Mouse (Mus musculus) liver, embryonic 14.5 days (tissue): ENCODE measurements around the gene Peli2. TPM values are rescaled to one million over a fixed set of nuclear protein-coding genes. Genes with fewer than 3 reads are reported as not detected.

Experiments
- ATAC-seq: fragments of 200-750 bp; cut with Nextera tagmentation; 2 replicates; pipeline ENCODE4 v1.8.0; 2017; ENCODE audit warnings: moderate number of reproducible peaks, mild to moderate bottlenecking, moderate library complexity; ENCODE audit not compliant: insufficient read depth
- DNase-seq, 3 experiments: peaks; one replicate each; pipeline ENCODE4 v3.0.0-alpha.2; 2012 to 2013; ENCODE audit warnings: low read depth in 3 of 3, low spot score in 3 of 3
- H3K27ac ChIP-seq: fragments of 300-500 bp; sonication (generic); 2 replicates; pipeline ENCODE4 v1.5.1; 2014; ENCODE audit warnings: moderate library complexity, mild to moderate bottlenecking, control low read depth, inconsistent platforms
- H3K27me3 ChIP-seq: fragments of 300-500 bp; sonication (generic); 2 replicates; pipeline ENCODE4 v1.6.1; 2014; ENCODE audit warnings: mild to moderate bottlenecking, low read length, moderate library complexity; ENCODE audit not compliant: control insufficient read depth, insufficient read depth
- H3K36me3 ChIP-seq: fragments of 300-500 bp; sonication (generic); replicated peaks from 2 replicates; pipeline ENCODE4 v1.6.1; 2014; ENCODE audit warnings: low read depth; ENCODE audit not compliant: control insufficient read depth, insufficient read depth
- H3K4me1 ChIP-seq, 2 experiments: fragments of 200-500 bp in 1 of 2; fragments of 300-500 bp in 1 of 2; sonication (generic) in 1 of 2; replicated peaks; 2 replicates each; pipeline ENCODE4 v1.6.1; 2012 to 2014; ENCODE audit warnings: antibody characterized with exemption in 1 of 2, inconsistent platforms in 1 of 2, low read length in 1 of 2; ENCODE audit not compliant: control insufficient read depth in 2 of 2, insufficient read depth in 2 of 2
- H3K4me2 ChIP-seq: fragments of 300-500 bp; sonication (generic); 2 replicates; pipeline ENCODE4 v1.6.1; 2014; ENCODE audit warnings: low read depth, mild to moderate bottlenecking, control low read depth, moderate library complexity
- H3K4me3 ChIP-seq, 2 experiments: fragments of 200-500 bp in 1 of 2; fragments of 300-500 bp in 1 of 2; sonication (generic) in 1 of 2; 2 replicates each; pipeline ENCODE4 v1.5.1; 2012 to 2014; ENCODE audit warnings: low read depth in 2 of 2, low read length in 2 of 2, mild to moderate bottlenecking in 2 of 2, control low read depth in 1 of 2, inconsistent platforms in 1 of 2, moderate library complexity in 1 of 2; ENCODE audit not compliant: insufficient read depth in 1 of 2
- H3K9ac ChIP-seq: fragments of 300-500 bp; sonication (generic); replicated peaks from 2 replicates; pipeline ENCODE4 v1.6.1; 2014; ENCODE audit warnings: mild to moderate bottlenecking, control low read depth, moderate library complexity
- H3K9me3 ChIP-seq: fragments of 300-500 bp; sonication (generic); 2 replicates; pipeline ENCODE4 v1.6.1; 2016; ENCODE audit warnings: low read length, mixed read lengths; ENCODE audit not compliant: control insufficient read depth
- CTCF ChIP-seq: IDR thresholded peaks from 2 replicates; pipeline ENCODE4 v1.5.1; 2016; ENCODE audit warnings: antibody characterized with exemption, low read depth, control low read depth
- EP300 ChIP-seq: IDR thresholded peaks from 2 replicates; pipeline ENCODE4 v1.6.1; 2016; ENCODE audit warnings: antibody characterized with exemption, low read depth
- WGBS: fragments of 180-500 bp; shearing (Covaris S2); extraction: QIAGEN DNeasy Blood & Tissue Kit; methylation state at CpG from one replicate; pipeline ENCODE4 v1.1.7; 2014; ENCODE audit not compliant: insufficient replicate concordance; 5-methylcytosine and 5-hydroxymethylcytosine counted together
- polyA plus RNA-seq, 2 experiments: library from polyadenylated mRNA; depleted of rRNA in 1 of 2; stranded (reverse) in 1 of 2; unstranded in 1 of 2; fragments of >200 nt; fragmentation: Nextera tagmentation in 1 of 2; extraction: Ambion mirVana in 1 of 2; gene quantifications; 2 replicates each; pipeline versions ENCODE4 v1.2.1 to v1.2.3; 2012 to 2014

Peli2 gene
- polyA plus RNA-seq, 2 experiments: 0.68 to 0.70 TPM

GRCm38 (mm10) chr14:48225810-48226446, 105.3 kb downstream of the Peli2 start:
- TF ChIP-seq CTCF (no peak), EP300 (no peak)
- no peak overlapping the region for H3K27ac ChIP-seq
- WGBS: 42% methylated on average over 7 of the region's 7 CpGs
- H3K4me2 ChIP-seq: no peak overlapping the region
- no peak overlapping the region for H3K4me3 ChIP-seq
- H3K9me3 ChIP-seq: no peaks in the 10 kb centered on the region
- no peak for DNase-seq
- H3K9ac ChIP-seq: no peak overlapping the region
- no peaks in the 10 kb centered on the region for H3K4me1 ChIP-seq
- H3K27me3 ChIP-seq: no peaks in the 10 kb centered on the region
- ATAC-seq: no peak
- no peaks in the 10 kb centered on the region for H3K36me3 ChIP-seq

GRCm38 (mm10) chr14:48226759-48227158, 106.1 kb downstream of the Peli2 start:
- no peaks in the 10 kb centered on the region for H3K27me3 ChIP-seq
- no peak for ATAC-seq
- H3K4me1 ChIP-seq: no peaks in the 10 kb centered on the region
- no peak overlapping the region for H3K4me3 ChIP-seq
- no peaks in the 10 kb centered on the region for H3K36me3 ChIP-seq
- no peak overlapping the region for H3K4me2 ChIP-seq
- no peaks in the 10 kb centered on the region for H3K9me3 ChIP-seq
- no peak for DNase-seq
- no peak overlapping the region for H3K9ac ChIP-seq
- 76% methylated on average over 10 of the region's 10 CpGs for WGBS
- TF ChIP-seq EP300 (no peak), CTCF (no peak)
- H3K27ac ChIP-seq: no peak overlapping the region

GRCm38 (mm10) chr14:48234785-48235519, 114.3 kb downstream of the Peli2 start:
- Histone ChIP-seq H3K36me3 (no peaks in the 10 kb centered on the region), H3K27me3 (no peaks in the 10 kb centered on the region), H3K4me1 (no peaks in the 10 kb centered on the region), H3K4me2 (no peak overlapping the region), H3K9me3 (no peaks in the 10 kb centered on the region), H3K9ac (no peak overlapping the region), H3K27ac (no peak overlapping the region), H3K4me3 (no peak overlapping the region)
- TF ChIP-seq EP300 (no peak), CTCF (no peak)
- no peak for ATAC-seq
- no peak for DNase-seq
- WGBS: 76% methylated on average over 20 of the region's 20 CpGs

DNA sequence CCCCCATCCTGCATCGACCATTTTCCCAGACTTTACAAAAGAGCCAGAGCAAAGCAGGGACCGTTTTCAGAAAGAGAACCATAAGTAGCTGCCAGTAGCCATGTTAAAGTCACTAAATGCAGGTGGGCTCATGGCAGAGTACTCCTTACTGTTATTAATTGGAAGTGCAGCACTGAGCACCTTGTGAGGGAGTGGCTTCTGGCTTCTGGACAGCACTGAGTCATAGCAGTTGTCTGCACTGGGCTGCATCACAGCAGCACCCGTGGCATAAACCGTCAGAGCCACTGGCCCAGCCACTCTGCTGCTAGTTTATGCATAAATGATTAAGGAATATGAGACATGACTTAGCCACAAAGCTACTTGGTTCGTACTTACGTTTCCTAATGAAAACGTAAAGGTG, 120.7 kb downstream of the Peli2 start:
- no peaks in the 10 kb centered on the region for H3K9me3 ChIP-seq
- no peaks in the 10 kb centered on the region for H3K27me3 ChIP-seq
- WGBS: 66% methylated on average over 7 of the region's 7 CpGs
- no peaks in the 10 kb centered on the region for H3K36me3 ChIP-seq
- 0 out of 4 replicates have a peak, but pooled peaks cover 0 to under 1% of the 10 kb centered on the region in 2 experiments for H3K4me1 ChIP-seq
- H3K4me2 ChIP-seq: no peak overlapping the region
- no peak overlapping the region for H3K4me3 ChIP-seq
- TF ChIP-seq EP300 (no peak), CTCF (no peak)
- H3K9ac ChIP-seq: no peak overlapping the region
- no peak overlapping the region for H3K27ac ChIP-seq
- ATAC-seq (no peak), DNase-seq (no peak)

- 6% methylated on average over 3 of the region's 3 CpGs for WGBS
- Histone ChIP-seq H3K9me3 (no peaks in the 10 kb centered on the region), H3K36me3 (no peaks in the 10 kb centered on the region), H3K4me2 (no peak overlapping the region), H3K4me1 (0 out of 4 replicates have a peak, but pooled peaks cover 0 to 1% of the 10 kb centered on the region in 2 experiments), H3K9ac (no peak overlapping the region), H3K27me3 (no peaks in the 10 kb centered on the region), H3K27ac (no peak overlapping the region), H3K4me3 (no peak overlapping the region)
- DNase-seq: no peak
- no peak for ATAC-seq
- TF ChIP-seq CTCF: no peak
- no peak for TF ChIP-seq EP300
Observed at GRCm38 (mm10) chr14:48246236-48246635, 125.6 kb downstream of the Peli2 start.
